Mouse (Mus musculus) frontal cortex, adult (tissue): ENCODE measurements around the gene Creb3l2.

Experiments
- ATAC-seq: cut with Nextera tagmentation; 2 replicates; pipeline ENCODE4 v1.9.2; 2017; ENCODE audit warnings: mild to moderate bottlenecking, moderate library complexity, mixed read lengths; ENCODE audit not compliant: low TSS enrichment

The Creb3l2 gene

DNA sequence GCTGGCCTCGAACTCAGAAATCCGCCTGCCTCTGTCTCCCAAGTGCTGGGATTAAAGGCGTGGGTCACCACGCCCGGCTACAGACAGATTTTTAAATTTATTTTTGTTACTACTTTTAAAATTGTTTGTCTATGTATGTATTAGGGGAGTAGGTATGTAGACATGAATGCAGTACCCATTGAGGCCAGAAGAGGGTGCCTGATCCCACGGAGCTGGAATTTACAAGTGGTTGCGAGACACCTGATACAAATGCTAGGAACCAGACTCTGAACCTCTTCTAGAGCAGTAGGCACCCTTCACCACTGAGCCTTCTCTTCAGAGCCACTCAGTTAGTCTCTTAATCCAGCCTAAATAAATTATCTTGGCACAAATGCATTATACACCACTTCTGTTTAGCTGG is 70.6 kb downstream of the Creb3l2 start:
- no peak for ATAC-seq

DNA sequence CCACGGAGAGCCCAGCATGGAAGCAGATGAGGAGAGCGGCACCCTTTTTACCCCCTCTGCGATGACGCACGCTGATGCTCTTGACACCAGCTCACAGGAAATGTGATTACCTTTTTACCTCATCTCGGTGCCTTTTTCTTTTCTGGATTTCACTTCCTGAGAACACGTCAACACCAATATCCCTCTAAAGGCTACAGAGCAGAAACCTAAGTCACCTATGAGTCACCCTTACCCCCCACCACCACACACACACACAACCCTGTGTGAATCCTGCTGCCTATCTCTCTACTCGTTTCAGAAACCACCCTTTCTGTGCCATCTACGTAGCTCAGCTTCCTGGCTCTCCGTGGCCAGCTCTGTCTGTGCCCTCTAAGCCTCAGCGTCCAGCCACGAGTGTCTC is 71.4 kb downstream of the Creb3l2 start:
- no peak for ATAC-seq

DNA sequence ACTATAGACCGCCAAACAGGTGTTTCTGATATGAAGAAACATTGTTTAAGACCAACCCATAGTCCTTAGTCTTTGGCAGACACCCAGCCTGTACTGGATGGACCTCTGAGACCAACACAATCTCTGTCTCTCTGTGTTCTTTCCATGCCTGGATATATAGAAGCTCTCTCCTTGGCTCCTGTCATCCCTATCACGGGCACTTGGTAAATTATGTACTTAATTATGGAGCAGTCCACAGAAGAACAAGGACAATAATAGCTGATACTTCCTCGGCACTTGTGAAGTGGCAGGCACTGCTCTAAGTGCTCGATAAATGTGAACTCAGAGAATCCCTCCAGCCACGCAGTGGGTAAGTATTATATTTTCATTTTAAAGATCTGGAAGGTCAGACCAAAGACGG is 72.2 kb downstream of the Creb3l2 start:
- ATAC-seq, result no peak

DNA sequence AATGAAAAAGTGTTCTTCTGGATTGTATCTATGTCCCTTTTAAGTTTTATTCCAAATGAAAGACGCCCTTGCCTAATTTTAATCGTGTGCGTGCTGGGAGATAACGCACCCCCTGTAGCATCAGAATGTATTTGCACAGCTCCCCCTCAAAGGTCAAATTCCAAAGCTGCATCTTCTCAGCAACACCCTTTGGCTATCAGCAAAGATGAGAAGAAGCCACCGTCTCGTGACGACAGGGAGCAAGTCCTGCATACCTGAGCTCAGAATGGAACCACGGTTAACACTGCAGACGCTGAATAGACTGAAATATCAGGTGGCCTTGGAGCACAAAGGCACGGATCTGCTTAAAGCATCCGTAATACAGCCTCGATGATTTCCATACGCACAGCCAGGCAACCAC is 73.7 kb downstream of the Creb3l2 start:
- no peak for ATAC-seq

DNA sequence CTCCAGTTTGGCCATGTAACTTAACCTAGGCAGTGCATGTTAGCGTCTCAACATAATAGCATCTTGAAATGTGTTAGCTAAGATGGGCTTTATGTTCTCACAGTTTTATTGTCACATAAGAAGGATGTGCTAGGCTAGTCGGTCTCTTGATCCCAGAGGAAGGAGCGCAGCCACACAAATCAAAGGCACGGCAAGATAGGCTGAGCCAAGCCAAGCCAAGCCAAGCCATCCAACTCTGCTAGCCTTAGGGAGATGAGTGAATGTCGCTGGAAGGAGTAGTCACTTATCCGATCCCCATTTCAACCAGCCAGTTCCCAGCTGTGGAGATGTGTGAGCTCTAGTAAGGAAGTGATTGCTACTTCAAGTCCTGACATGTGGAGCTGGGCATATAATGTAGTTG is 75.0 kb downstream of the Creb3l2 start:
- no peak for ATAC-seq

DNA sequence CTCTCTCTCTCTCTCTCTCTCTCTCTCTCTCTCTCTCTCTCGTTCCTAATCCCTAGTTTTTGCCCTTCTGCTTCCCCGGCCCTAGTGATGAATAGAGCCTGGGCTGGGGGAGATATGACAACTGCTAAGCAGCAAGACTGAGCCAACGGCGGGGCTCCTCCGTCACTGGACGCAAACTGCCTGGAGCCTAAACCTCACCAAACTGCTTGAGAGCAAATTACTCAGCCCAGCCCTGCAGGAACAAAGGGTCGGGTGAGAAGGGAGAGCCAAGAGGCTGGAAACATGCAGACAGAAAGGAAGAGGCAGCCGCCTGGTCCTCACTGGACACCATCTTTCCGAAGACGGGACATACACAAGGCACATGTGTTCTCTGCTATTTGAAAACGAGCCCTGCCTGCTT is 76.8 kb downstream of the Creb3l2 start:
- no peak for ATAC-seq

DNA sequence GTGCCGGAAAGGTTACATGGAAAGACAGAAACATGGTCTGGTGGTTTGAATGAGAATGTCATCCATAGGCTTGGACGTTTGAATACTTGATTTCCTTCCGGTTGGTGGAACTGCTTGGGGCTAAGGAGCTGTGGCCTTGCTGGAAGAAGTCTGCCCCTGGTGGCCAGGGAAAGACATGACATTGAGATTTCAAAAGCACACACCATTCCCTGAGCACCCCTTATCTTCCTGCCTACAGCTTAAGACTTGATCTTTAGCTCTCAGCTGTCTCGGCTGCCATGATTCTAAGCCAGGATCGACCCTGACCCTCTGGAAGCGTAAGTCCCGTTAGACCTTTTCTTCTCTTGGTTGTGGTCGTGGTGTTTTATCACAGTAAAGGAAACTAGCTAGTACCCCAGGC is 77.6 kb downstream of the Creb3l2 start:
- ATAC-seq, result no peak

DNA sequence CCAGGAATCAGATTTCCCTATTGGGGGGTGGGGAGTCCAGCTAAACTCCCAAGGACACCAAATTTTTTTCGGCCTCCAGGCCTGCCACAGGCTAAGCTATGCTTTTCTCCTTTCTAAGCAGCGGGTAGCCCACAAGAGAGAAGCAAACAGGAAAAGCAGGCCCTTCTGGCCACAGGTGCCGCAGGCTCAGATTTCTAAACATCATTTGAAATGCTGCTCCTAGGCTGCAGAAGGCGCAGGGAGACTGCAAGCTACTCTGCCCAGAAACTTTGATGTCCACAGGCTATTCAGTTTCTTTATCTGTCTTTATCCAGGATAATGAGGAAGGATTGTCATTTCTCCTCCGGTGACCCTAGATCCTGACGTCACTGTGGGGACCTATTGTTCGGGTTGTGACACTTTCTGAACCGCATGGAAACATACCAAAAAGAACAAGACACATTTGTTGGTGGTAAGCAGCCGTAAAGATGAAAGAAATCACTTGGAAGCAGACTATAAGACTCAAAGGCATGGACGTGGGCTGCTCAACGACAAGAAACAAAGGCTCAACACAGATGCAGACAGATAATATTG is 81.0 kb downstream of the Creb3l2 start:
- no peak for ATAC-seq

DNA sequence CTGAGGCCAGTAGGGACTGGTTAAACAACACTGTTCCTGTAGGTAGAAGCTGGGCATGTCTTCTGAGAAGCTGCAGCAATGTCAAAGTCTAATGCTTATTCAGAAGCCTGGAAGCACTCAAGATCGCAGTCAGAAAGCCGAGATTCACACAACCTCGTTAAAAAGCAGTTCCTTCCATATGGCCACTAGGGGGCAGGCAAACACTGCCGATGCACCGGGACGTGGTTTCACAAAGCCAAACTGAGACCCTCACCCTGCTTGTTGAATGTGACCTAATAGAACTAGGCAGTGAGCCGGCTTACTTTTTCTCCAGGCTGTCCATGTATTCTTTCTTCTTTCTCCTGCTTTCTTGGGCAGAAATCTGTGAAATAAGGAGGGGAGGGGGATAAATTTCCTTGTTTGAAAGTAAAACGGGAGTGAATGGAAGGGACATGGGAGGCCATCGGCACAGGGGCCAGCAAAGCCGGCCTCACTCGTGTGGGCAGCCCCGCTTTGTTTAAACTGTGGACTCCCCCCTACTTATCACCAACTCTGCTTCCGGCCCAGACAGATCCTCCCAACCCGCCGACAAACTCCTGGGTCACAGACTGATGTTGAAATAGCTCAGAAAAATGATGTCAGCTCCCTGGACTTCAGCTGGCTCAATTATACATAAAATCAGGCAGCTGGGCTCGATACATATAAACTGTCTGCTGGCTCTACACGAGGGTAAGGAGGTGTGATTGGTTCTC is 87.3 kb downstream of the Creb3l2 start:
- ATAC-seq, result peak; percentile 56

DNA sequence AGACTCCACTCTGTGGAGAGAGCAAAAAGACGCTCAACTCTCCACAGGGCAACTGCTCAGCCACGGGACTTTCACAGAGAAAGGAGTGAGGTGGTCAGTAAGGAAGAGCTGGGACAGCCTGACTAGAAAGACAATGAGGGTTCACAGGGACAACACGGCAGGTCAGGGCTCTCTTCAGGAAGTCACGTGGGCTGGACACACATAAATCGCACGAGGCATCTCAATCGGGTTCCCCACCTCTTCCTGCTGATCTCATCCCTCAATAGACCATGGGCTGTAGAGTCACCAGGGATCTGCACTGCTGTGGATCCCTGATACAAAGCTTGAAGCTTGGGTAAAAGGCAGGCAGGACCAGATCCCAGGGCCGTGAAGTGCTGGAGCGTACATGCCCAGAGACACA is 88.3 kb downstream of the Creb3l2 start:
- ATAC-seq, result no peak

DNA sequence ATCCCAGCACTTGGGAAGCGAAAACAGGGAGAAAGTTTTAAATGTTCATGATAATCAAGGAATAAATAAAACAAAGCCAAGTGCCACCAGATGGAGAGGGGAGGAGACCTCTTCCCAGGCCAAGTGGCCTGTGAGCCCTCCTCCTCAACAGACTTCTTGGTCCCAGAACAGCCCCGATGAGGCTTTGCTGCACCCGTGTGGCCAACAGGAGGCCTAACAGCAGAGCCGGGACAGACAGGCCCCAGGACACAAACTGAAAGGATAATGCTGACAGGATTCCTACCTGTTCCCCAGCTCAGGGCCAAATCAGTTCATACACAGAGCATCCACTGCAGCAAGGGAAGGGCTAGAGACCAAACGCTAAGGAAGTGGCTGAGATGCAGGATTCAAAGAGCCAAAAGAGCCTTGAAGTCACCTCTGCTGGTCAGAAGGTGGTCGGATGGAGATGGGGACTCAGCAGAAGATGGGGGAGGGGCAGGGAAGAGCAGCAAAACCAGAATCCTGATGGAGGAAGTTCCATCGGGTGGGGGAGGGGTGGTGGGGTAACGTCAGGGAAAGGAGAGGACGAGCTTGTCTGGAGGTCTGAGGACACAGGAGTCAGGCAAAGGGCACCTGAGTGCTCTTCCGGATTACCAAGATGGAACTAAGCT is 90.1 kb downstream of the Creb3l2 start:
- ATAC-seq, result peak; percentile 86

DNA sequence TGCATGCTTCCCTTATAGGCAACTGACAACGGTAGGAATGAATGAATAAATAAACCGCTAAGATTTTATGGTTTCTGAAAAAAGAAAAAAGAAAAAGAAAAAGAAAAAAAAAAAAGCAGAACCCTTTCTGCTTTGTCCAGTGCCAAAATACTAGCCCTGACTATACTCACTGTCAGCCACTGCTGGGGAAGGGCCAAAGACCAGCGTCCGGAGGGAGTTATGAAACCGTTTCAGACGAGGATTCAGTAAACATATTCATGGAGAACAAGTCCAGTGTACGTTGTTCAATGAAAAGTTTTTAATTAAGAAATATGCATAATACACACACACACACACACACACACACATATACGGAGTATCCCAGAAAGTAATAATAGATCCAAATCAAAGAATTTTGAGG is 91.6 kb downstream of the Creb3l2 start:
- no peak for ATAC-seq

DNA sequence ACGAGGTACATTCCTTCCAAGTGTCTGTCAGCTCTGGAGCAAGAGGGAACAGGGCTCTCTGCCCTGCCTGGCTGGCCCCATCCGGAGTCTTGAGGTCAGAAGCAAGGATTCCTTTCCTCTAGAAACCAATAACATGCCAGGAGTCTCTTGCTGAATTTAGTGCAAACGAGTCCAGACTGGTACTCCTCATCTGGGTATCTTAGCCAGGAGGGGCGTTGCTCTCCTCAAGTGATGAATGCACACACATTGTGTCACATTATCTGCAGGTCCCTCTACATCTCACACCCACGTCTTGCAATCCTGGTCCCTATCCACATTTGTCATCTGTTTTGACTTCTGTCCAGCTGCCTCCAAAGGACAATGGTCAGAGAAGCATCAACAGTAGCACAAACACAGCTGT is 94.3 kb downstream of the Creb3l2 start:
- no peak for ATAC-seq

DNA sequence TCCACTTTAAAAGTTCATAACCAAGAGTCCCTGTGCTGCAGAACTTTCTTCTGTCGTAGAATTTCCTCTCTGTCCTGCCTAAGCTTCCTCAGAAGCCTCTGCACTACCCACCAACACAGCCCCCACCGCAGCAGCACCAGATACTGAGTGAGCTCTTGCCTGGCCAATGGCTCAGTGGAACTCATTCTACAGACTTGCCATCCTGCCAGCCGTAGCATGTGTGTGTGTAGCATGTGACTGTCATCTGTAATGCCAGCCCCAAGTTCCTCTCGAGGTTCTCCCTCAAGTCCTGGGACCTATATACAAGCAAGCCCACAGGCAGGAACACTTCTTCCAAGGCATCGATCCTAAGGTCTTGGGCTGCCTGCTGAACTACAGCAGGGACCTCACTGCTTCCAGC is 103.9 kb downstream of the Creb3l2 start:
- no peak for ATAC-seq

DNA sequence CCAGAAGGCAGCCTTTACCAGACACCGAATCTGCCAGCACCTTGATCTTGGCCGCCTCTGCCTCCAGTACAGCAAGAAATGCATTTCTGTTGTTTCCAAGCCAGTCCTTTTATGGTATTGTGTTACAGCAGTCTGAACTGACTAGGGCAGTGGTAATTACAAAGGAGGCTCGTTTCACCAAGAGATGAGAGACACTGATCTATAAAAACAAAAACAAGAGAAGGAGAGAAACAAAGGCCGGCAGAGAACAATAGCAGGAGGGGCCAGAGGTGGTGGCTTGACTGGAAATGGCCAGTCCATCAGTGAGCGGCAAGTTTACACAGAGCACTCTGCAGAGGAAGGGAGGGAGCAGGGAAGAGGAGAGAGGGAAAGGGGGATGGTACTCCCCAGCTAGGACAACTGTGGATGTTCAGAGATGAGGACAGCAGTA is 105.1 kb downstream of the Creb3l2 start:
- ATAC-seq, result peak; percentile 75

DNA sequence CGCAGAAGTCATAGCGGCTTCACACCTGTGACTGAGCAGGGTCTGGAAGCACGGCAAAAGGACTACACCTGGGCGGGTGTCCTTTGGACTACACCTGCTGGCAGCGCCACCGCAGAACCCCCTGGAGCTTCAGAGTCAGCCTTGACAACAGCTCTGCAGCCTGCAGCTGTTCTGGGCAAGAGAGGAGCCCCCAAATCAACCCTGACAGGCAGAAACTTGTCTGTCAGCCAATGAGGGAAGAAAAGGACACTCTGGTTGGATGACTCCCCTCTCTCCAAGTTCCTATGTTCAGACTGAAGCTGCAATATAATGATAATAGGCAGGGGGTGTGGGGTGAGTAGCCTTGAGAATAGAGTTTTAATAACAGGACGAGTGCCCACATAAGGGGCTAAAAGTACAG is 105.6 kb downstream of the Creb3l2 start:
- no peak for ATAC-seq

DNA sequence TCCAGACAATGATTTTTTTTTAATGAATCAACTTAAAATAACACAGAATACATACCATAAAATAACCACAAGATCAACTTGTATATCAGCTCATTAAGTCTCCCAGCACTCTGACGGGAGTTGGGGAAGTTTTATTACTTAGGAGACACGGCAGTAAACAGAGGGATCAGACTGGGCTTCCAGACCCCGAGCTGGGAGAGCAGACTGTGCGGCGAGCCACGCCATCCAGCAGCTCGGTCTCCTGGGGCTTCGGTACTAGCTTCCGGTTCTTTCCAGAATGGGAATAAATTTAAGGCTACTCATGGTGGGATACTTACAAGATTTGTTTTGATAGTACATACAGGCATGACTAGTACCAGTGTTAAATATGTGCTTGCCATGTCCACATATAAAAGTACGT is 109.1 kb downstream of the Creb3l2 start:
- no peak for ATAC-seq

DNA sequence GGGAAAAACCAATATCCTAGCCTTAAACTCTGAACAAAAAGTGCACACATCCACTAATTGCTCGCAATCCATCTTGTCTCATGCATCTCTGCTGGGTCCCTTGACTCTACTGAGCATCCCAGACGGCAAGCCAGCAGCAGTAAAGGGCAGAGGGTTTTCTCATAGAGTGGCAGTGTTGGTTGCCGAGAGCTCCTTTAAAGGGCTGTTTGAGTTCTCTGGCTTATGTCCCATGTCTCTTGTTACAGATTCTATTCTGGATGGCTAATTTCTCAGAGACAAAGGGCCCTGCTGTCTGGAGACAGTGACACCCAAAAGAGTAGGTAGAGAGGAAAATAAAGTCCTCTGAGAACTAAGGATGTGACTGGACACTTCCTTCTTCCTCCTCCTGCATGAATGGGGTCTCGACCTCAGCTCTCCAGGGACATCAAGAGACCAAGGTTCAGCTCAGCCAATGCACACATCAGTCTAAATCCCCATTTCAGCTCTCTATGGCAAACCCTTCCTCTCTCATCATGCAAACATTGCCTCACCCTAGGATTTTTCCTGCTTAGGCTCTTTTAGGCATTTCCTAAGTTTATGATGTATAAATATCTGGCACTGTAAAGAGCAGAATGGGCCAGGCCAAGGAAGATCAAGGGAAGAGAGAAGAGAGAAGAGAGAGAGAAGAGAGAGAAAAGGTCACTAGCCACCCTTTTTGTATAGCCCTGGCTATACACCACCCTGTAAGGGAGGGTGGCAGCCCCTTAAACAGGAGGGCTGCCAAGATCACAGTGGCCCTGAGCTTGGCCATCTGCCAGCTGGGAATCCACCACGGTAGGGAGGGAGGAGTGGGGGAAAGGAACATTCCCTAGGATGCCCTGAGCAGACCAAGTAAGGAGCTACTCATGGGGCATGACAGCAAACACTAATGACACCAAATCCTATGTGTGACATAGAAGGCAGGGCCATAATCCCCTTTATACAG is 111.8 kb downstream of the Creb3l2 start:
- 0 out of 2 replicates have a peak, but pooled peaks have one; percentile 27 for ATAC-seq

DNA sequence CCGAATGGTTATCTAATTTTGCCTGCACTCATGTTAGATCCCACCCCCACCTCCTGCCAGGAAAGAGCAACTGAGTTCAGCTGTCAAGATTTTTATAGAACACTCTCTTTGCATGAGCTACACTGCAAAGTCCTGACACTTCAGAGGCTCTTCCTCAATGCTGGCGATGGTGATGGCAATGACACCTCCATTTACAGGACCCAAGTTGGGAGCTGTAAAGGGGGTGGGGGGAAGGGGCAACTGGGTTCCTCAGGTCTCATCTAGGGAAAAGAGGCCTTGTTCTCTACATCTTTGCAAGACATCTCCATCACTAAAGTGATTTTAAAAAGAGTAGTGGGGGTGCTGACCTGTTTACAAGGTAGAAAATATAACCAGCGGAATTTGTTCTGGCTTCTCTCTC is 112.6 kb downstream of the Creb3l2 start:
- no peak for ATAC-seq

DNA sequence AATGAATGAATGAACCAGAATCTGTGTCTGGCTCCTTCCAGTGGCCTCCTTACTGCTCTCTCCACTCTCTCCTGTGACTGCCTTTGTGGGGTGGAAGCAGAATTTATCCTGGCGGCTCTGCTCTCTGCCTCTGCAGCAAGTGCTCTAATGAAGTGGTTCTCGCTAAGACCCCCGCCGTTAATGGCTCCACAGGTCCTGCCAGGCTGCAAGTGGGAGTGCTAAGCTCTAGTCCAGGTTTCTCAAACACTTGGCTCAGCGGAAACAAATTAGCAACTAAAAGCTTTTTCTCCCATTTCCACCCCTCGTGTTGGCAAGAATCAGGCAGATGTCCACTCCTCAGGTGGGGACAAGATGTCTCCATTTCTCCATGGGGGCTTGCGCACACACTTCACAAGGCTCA is 113.3 kb downstream of the Creb3l2 start:
- ATAC-seq, result no peak

DNA sequence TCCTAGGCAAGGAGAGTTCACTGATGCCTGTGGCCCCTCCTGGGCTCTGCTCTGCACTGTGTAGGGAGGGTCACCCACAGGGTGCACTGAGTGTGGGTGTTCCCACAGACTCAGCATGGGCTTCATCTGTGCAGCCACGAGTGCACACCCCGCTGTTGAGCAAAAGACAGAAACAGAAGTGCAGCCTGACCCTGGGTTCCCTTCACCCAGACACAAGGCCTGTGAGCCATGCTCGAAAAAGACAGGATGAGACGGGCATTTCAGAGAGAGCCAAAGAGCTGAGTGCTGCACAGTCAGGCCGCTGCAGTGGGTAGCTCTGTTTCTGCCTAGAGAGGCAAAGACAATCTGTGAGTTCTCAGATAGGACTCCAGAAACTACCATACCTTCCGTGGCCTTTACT is 114.4 kb downstream of the Creb3l2 start:
- ATAC-seq, result 0 out of 2 replicates have a peak, but pooled peaks have one; percentile 13

DNA sequence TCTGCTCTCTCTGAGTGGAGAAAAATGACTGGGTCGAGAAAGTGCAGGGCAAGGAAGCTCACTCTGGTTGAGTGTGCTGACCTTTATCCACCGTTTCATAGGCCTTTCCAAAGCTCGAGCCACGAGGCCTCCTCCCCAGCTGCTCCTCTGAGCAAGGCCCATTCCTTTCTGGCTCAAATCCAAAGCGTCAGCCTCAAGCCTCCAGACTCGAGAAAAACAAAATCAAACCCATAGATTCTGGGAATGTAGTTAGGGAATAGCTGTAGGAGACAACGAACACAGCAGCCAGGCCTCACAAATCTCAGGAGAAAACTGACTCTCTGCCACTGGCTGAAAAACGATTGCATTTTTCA is 115.4 kb downstream of the Creb3l2 start:
- no peak for ATAC-seq
